ENCODE assay signal across 8 mouse cellular contexts in the genomic region with DNA sequence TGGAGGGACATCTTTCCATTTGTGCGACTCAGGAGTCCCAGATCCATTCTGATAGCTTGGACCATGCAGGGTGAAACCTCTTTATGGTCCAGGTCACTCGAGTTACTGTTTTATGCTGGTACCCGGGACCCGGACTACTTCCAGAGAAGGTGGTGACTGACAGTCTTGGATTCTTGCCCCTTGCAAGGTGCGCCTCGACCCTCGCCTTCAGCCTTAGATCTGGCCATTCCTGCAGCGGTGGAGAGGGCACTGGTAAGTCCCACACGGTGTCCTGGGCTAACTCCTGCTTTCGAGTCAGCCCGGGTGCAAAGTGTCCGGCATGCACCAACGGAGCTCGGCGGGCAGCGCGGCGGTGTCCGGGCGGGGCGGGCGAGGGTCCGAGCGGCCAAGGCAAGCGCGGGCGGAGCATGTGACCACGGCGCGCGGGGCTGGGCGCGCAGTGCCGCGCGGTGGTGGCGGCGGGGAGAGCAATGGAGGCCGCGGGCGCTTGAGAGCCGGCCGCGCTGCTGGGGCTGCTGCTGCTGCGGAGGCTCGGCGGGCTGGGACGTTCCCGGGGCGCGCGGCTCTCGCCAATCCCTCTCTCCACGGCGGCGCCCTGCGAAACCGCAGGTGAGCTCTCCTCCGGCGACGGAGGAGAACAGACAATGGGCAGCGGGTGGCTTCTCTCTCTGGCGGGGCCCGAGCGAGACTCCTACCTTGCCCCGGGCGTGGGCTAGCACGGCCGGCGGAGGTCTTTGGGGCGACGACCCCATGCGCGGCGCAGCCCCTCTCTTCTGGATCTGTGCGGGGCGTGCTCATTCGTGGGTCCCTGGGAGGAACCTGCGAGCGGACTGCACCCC. TPM values are rescaled to one million over a fixed set of nuclear protein-coding genes. Genes with fewer than 3 reads are reported as not detected.
DNase-seq lines count a peak whose midpoint lies in the region; ATAC-seq and TF ChIP-seq lines count a peak whose summit lies in the region.

No protein-coding gene starts in this region.

- H3K9me3 ChIP-seq in E14TG2a.4 (ENCODE audit: low read length) = no peaks in the 10 kb centered on the region
- H3K9me3 ChIP-seq in embryonic facial prominence, embryonic 10.5 days = no peaks in the 10 kb centered on the region
- H3K9me3 ChIP-seq in heart, embryonic 10.5 days = no peaks in the 10 kb centered on the region
- H3K9me3 ChIP-seq in liver, embryonic 14.5 days (ENCODE audit: control insufficient read depth, low read length) = no peaks in the 10 kb centered on the region
- H3K9me3 ChIP-seq in neural tube, embryonic 12.5 days = no peaks in the 10 kb centered on the region

- WGBS in embryonic facial prominence, embryonic 10.5 days = under 1% methylated on average over 80 of the region's 80 CpGs
- under 1% methylated on average over 78 of the region's 80 CpGs for WGBS in heart, embryonic 10.5 days
- 1% methylated on average over 77 of the region's 80 CpGs for WGBS in liver, embryonic 14.5 days (ENCODE audit: insufficient replicate concordance)
- WGBS in neural tube, embryonic 12.5 days = under 1% methylated on average over 71 of the region's 80 CpGs

- no peak for TF ChIP-seq CTCF in E14TG2a.4 (conservative IDR thresholded peaks at IDR 0.05; ENCODE audit: low read length)
- no peak for TF ChIP-seq CTCF in liver, embryonic 14.5 days (IDR thresholded peaks at IDR 0.05; ENCODE audit: low read depth)
- TF ChIP-seq CTCF in testis, adult 2 months (IDR thresholded peaks at IDR 0.05; ENCODE audit: control insufficient read depth, insufficient read depth, insufficient replicate concordance, low read depth, low read length) = no peak

- H3K36me3 ChIP-seq in E14TG2a.4 (ENCODE audit: insufficient read depth, low read length) = no peaks in the 10 kb centered on the region
- peaks cover 16% of the 10 kb centered on the region; the same call in 1 of the 2 replicates for H3K36me3 ChIP-seq in embryonic facial prominence, embryonic 10.5 days (replicated peaks)
- no peaks in the 10 kb centered on the region for H3K36me3 ChIP-seq in heart, embryonic 10.5 days
- H3K36me3 ChIP-seq in liver, embryonic 14.5 days (replicated peaks; ENCODE audit: control insufficient read depth, insufficient read depth, low read depth) = no peaks in the 10 kb centered on the region
- no peaks in the 10 kb centered on the region for H3K36me3 ChIP-seq in neural tube, embryonic 12.5 days
- H3K36me3 ChIP-seq in testis, adult 2 months (ENCODE audit: control insufficient read depth, insufficient read depth, low read length) = no peaks in the 10 kb centered on the region

- peak overlapping the region; percentile 87 for H3K4me3 ChIP-seq in E14TG2a.4 (replicated peaks; ENCODE audit: low read length)
- H3K4me3 ChIP-seq in embryonic facial prominence, embryonic 10.5 days = peak overlapping the region; percentile 89
- peak overlapping the region; percentile 84 for H3K4me3 ChIP-seq in heart, embryonic 10.5 days
- H3K4me3 ChIP-seq in liver, embryonic 14.5 days (ENCODE audit: insufficient read depth in 1 of 2, low read depth in 2 of 2, low read length in 2 of 2) = peak overlapping the region; percentile 86 to 87
- peak overlapping the region; percentile 81 for H3K4me3 ChIP-seq in neural tube, embryonic 12.5 days
- H3K4me3 ChIP-seq in testis, adult 2 months (ENCODE audit: control insufficient read depth, low read depth, low read length) = peak overlapping the region; percentile 60

- TF ChIP-seq POLR2A in testis, adult 2 months (IDR thresholded peaks at IDR 0.05; ENCODE audit: control insufficient read depth, low read depth, low read length) = no peak

- H3K4me2 ChIP-seq in liver, embryonic 14.5 days (ENCODE audit: low read depth) = peak overlapping the region; percentile 87
- H3K4me2 ChIP-seq in neural tube, embryonic 12.5 days (replicated peaks) = peak overlapping the region; percentile 76

- H3K27me3 ChIP-seq in E14TG2a.4 (ENCODE audit: insufficient read depth, low read length) = peaks cover 48% of the 10 kb centered on the region
- H3K27me3 ChIP-seq in embryonic facial prominence, embryonic 10.5 days (replicated peaks; ENCODE audit: low read depth, poor library complexity, severe bottlenecking) = peaks cover 11% of the 10 kb centered on the region; the same call in 1 of the 2 replicates
- H3K27me3 ChIP-seq in heart, embryonic 10.5 days (ENCODE audit: insufficient read depth, poor library complexity, severe bottlenecking) = 0 out of 2 replicates have a peak, but pooled peaks cover 5% of the 10 kb centered on the region
- H3K27me3 ChIP-seq in liver, embryonic 14.5 days (ENCODE audit: control insufficient read depth, insufficient read depth, low read length) = no peaks in the 10 kb centered on the region
- no peaks in the 10 kb centered on the region for H3K27me3 ChIP-seq in neural tube, embryonic 12.5 days (replicated peaks)
- H3K27me3 ChIP-seq in testis, adult 2 months (ENCODE audit: control insufficient read depth, insufficient read depth, low read length) = no peaks in the 10 kb centered on the region

- peak; percentile 60 for ATAC-seq in liver, embryonic 14.5 days (ENCODE audit: insufficient read depth)
- ATAC-seq in neural tube, embryonic 12.5 days (ENCODE audit: low FRiP score, low read depth) = peak; percentile 89

- H3K4me1 ChIP-seq in E14TG2a.4 (replicated peaks; ENCODE audit: low read depth, low read length) = 0 out of 2 replicates have a peak, but pooled peaks cover 7% of the 10 kb centered on the region
- H3K4me1 ChIP-seq in embryonic facial prominence, embryonic 10.5 days = peaks cover 26% of the 10 kb centered on the region; the same call in 1 of the 2 replicates
- H3K4me1 ChIP-seq in heart, embryonic 10.5 days = peaks cover 7% of the 10 kb centered on the region
- H3K4me1 ChIP-seq in liver, embryonic 14.5 days (replicated peaks; ENCODE audit: control insufficient read depth in 2 of 2, insufficient read depth in 2 of 2, low read length in 1 of 2) = peaks cover 27% of the 10 kb centered on the region in 2 experiments
- H3K4me1 ChIP-seq in neural tube, embryonic 12.5 days = peaks cover 28% of the 10 kb centered on the region
- peaks cover 11% of the 10 kb centered on the region for H3K4me1 ChIP-seq in testis, adult 2 months (ENCODE audit: control insufficient read depth, insufficient read depth, low read length)

- DNase-seq in adrenal gland, postnatal 36 days = peak; percentile 84 to 85
- DNase-seq in embryonic facial prominence, embryonic 10.5 days (ENCODE audit: low spot score) = peak; percentile 87
- peak; percentile 81 for DNase-seq in heart, embryonic 10.5 days (ENCODE audit: low spot score)
- peak; percentile 73 for DNase-seq in kidney, postnatal 14 days
- DNase-seq in liver, embryonic 14.5 days (ENCODE audit: low read depth in 3 of 3, low spot score in 3 of 3) = peak; percentile 32 to 41 (median 36)

- TF ChIP-seq EP300 in liver, embryonic 14.5 days (IDR thresholded peaks at IDR 0.05; ENCODE audit: low read depth) = no peak

- peak overlapping the region; percentile 97 for H3K9ac ChIP-seq in liver, embryonic 14.5 days (replicated peaks)
- peak overlapping the region; percentile 98 for H3K9ac ChIP-seq in neural tube, embryonic 12.5 days

- H3K27ac ChIP-seq in embryonic facial prominence, embryonic 10.5 days (replicated peaks) = peak overlapping the region; percentile 99
- peak overlapping the region; percentile 93 for H3K27ac ChIP-seq in heart, embryonic 10.5 days
- H3K27ac ChIP-seq in liver, embryonic 14.5 days = peak overlapping the region; percentile 89
- peak overlapping the region; percentile 97 for H3K27ac ChIP-seq in neural tube, embryonic 12.5 days
- no peak overlapping the region for H3K27ac ChIP-seq in testis, adult 2 months (ENCODE audit: control insufficient read depth, insufficient read depth, low read depth, low read length)

RNA-seq across cellular contexts. Expression of a gene that starts 1.2 kb away (rescaled TPM):
- total RNA-seq in adrenal gland, postnatal 36 days (2021) = 10 to 100 TPM in 1 of 2 experiments, 1 to 10 TPM in 1; 6.4 to 15.6 TPM
- polyA plus RNA-seq in embryonic facial prominence, embryonic 10.5 days (2016; fragmentation: Nextera tagmentation; extraction: Ambion mirVana) = 32.7 and 33.4 TPM in 2 replicates
- 29.9 and 32.3 TPM in 2 replicates for polyA plus RNA-seq in heart, embryonic 10.5 days (2016; fragmentation: Nextera tagmentation; extraction: Ambion mirVana)
- polyA plus RNA-seq in liver, embryonic 14.5 days (2012; rRNA removed) = 5.0 and 7.7 TPM in 2 replicates
- 4.3 and 5.2 TPM in 2 replicates for polyA plus RNA-seq in liver, embryonic 14.5 days (2014; fragmentation: Nextera tagmentation; extraction: Ambion mirVana)
- 72.6 and 96.6 TPM in 2 replicates for polyA plus RNA-seq in neural tube, embryonic 12.5 days (2016; fragmentation: Nextera tagmentation; extraction: Ambion mirVana)
- polyA plus RNA-seq in testis, adult 2 months (2012; rRNA removed) = 187 and 199 TPM in 2 replicates

Comparison
In these comparisons a context has a peak if more than half of its experiments do, and no peak if none do; other contexts are left out.
1. DNase-seq: peak in every context shown above with its lines; median percentile 87 in embryonic facial prominence, embryonic 10.5 days; 84 in adrenal gland, postnatal 36 days; 81 in heart, embryonic 10.5 days; 73 in kidney, postnatal 14 days; 36 in liver, embryonic 14.5 days.